Mouse (Mus musculus): Measurements from ENCODE around the gene Mthfsd.

Gene Mthfsd

DNA sequence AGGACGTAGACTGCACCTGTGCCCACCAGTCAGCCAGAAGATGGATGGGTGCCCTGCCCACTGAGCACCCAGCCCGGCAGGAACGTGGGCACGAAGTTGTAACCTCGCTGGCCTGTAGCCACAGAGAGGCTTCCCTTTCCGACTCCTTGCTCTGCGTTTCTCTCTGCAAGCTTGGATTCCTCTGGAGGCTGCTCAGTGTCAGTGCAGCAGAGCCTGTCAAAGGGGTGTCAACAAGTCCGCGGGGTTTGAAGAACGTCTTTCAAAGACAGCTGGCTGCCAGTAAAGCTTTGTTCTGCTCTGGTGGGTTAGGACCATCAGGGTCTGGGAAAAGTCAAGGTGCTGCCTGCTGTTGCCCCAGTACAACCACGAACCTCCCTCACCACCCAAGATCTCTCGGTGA lies 36.7 kb downstream of the Mthfsd start:
- no peak for DNase-seq

- DNase-seq = no peak
These were observed 44.5 kb downstream of the Mthfsd start for GRCm38 (mm10) chr8:121063649-121064048.

DNA sequence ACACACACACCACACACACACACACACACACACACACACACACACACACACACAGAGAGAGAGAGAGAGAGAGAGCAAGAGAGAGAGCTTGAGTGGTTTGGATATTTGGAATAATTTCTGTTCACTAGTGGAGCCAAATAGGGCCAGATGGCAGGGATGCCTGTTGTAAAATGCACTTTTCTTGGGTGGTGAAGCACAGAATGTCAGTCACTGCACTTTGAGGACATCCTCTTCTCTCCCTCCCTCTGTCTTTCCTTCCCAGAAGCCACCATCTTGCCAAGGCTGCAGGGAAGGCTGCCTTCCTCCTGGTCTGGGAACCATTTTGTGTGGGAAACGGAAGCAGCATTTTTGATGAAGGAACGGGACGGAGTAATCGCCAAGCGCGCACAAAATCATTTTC lies 45.7 kb downstream of the Mthfsd start:
- DNase-seq = no peak

DNA sequence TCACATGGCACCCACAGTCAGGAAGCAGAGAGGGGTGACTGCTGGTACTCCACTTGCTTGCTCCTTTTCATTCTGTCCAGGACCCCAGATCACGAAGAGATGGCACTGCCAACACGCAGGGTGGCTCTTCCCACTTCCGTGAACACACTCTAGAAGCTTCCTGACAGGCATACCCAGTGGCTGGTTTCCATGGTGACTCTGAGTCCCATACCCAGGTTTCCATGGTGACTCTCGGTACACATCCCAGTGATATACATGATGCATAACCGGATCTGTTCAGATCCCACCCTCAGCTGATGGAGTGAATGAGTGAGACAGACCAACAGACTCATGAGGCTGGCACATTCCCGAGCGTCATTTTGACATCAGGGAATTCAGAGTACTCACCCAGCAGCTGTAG lies 49.1 kb downstream of the Mthfsd start:
- DNase-seq = no peak

GRCm38 (mm10) chr8:121058081-121058480 lies 50.1 kb downstream of the Mthfsd start:
- no peak for DNase-seq

DNA sequence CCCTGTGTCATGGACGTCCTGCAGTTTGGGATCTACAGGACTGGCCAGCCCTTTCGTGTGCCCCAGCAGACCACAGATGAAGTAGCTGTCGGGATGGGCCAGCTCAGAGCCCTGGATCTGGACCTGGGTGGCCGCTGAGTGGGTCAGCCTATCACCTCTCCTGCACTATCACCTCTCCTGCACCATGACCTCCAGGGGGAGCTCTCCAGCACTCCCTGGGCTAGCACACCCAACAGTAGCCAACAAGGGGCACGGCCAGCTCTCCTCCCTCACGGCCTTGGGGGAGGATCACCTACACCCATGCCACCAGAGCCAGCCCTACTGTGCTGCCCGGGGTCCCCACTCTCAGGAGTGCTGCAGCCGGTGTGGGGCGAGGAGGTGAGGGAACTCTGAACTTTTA lies 60.8 kb downstream of the Mthfsd start:
- no peak for DNase-seq

DNA sequence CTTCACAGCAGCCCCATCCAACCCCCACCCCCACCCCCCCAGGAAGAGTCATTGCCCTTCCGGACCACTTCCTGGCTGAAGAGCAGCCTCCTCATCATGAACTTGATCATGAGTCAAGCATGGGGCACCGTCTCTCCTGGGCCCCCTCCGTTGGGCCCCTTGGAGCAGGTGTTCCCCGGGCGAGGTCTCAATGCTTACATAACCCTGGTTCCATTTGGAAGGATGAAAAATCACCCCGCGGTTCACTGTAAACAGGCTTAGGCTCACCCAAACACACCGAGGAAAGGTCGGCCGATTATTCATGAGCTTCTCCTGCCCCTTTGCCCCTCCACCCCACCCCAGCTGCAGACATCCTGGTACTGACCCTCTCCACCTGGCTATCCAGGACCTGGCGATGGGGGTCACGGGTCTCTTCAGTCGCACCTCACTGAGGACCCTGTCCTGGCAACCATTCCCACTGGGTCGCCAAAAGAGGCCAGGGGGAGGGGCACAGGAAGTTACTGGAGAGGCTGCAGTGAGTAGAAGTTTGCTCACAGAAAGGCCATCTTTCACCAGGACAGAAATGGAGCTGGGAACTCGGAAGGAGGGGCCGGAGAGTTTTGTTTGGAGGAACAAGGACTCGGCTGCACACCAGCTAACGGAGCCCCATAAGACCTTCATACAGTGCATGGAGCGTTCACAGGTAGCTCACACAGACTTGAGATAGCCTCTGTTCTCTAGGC lies 64.3 kb downstream of the Mthfsd start:
- no peak for DNase-seq
